Mouse (Mus musculus) embryonic facial prominence, embryonic 12.5 days (tissue): Measurements from ENCODE around the gene Srrm2. TPM values are rescaled to one million over a fixed set of nuclear protein-coding genes. Genes with fewer than 3 reads are reported as not detected.

ENCODE experiments used
- ATAC-seq: fragments of 200-750 bp; cut with Nextera tagmentation; 2 replicates; pipeline ENCODE4 v1.8.0; 2017; ENCODE audit not compliant: insufficient number of reproducible peaks, insufficient read depth, low FRiP score, low TSS enrichment
- H3K27ac ChIP-seq: fragments of 300-500 bp; sonication (generic); 2 replicates; pipeline ENCODE4 v1.5.1; 2016; ENCODE audit warnings: mild to moderate bottlenecking
- H3K27me3 ChIP-seq: fragments of 300-500 bp; sonication (generic); 2 replicates; pipeline ENCODE4 v1.6.1; 2016; ENCODE audit warnings: mild to moderate bottlenecking, moderate library complexity
- H3K36me3 ChIP-seq: fragments of 300-500 bp; sonication (generic); 2 replicates; pipeline ENCODE4 v1.6.1; 2016; ENCODE audit warnings: mild to moderate bottlenecking
- H3K4me1 ChIP-seq: fragments of 300-500 bp; sonication (generic); 2 replicates; pipeline ENCODE4 v1.6.1; 2016
- H3K4me2 ChIP-seq: fragments of 300-500 bp; sonication (generic); replicated peaks from 2 replicates; pipeline ENCODE4 v1.6.1; 2016; ENCODE audit warnings: mild to moderate bottlenecking, moderate library complexity
- H3K4me3 ChIP-seq: fragments of 300-500 bp; sonication (generic); 2 replicates; pipeline ENCODE4 v1.5.1; 2016; ENCODE audit warnings: mild to moderate bottlenecking
- H3K9ac ChIP-seq: fragments of 300-500 bp; sonication (generic); 2 replicates; pipeline ENCODE4 v1.6.1; 2016; ENCODE audit warnings: mild to moderate bottlenecking, moderate library complexity
- H3K9me3 ChIP-seq: fragments of 300-500 bp; sonication (generic); 2 replicates; pipeline ENCODE4 v1.6.1; 2016; ENCODE audit warnings: mild to moderate bottlenecking, moderate library complexity
- WGBS: fragments of 180-500 bp; shearing (Covaris S2); methylation state at CpG from one replicate; pipeline ENCODE4 v1.1.7; 2016; 5-methylcytosine and 5-hydroxymethylcytosine counted together
- polyA plus RNA-seq: library from polyadenylated mRNA; unstranded; fragments of >200 nt; fragmentation: Nextera tagmentation; extraction: Ambion mirVana; gene quantifications from 2 replicates; pipeline ENCODE4 v1.2.1, GENCODE M21; 2016

Gene Srrm2
- polyA plus RNA-seq, 1 experiment from 2014 or later, result 657 TPM

GRCm38 (mm10) chr17:23818579-23818978 lies 28.2 kb downstream of the Srrm2 start:
- no peaks in the 10 kb centered on the region for H3K4me1 ChIP-seq
- H3K9ac ChIP-seq, result no peak overlapping the region
- H3K27ac ChIP-seq, result no peak overlapping the region
- no peak overlapping the region for H3K4me2 ChIP-seq
- no peaks in the 10 kb centered on the region for H3K27me3 ChIP-seq
- ATAC-seq, result no peak
- no peak overlapping the region for H3K4me3 ChIP-seq
- peaks cover 99% of the 10 kb centered on the region for H3K36me3 ChIP-seq
- peaks cover 29% of the 10 kb centered on the region; the same call in 1 of the 2 replicates for H3K9me3 ChIP-seq
- WGBS, result 96% methylated on average over 8 of the region's 8 CpGs

- H3K27ac ChIP-seq, result no peak overlapping the region
- no peak overlapping the region for H3K4me2 ChIP-seq
- no peak overlapping the region for H3K9ac ChIP-seq
- H3K4me1 ChIP-seq, result no peaks in the 10 kb centered on the region
- ATAC-seq, result no peak
- no peaks in the 10 kb centered on the region for H3K27me3 ChIP-seq
- WGBS, result 98% methylated on average over 25 of the region's 25 CpGs
- no peak overlapping the region for H3K4me3 ChIP-seq
- H3K36me3 ChIP-seq, result peaks cover 98% of the 10 kb centered on the region
- H3K9me3 ChIP-seq, result peaks cover 29% of the 10 kb centered on the region; the same call in 1 of the 2 replicates
These were observed 28.9 kb downstream of the Srrm2 start for GRCm38 (mm10) chr17:23819235-23819634.

- H3K27me3 ChIP-seq, result no peaks in the 10 kb centered on the region
- no peaks in the 10 kb centered on the region for H3K4me1 ChIP-seq
- no peak overlapping the region for H3K9ac ChIP-seq
- H3K36me3 ChIP-seq, result peaks cover 98% of the 10 kb centered on the region
- no peak overlapping the region for H3K4me3 ChIP-seq
- no peak overlapping the region for H3K27ac ChIP-seq
- H3K9me3 ChIP-seq, result peaks cover 22% of the 10 kb centered on the region; the same call in 1 of the 2 replicates
- no peak for ATAC-seq
- no peak overlapping the region for H3K4me2 ChIP-seq
- WGBS, result 96% methylated on average over 5 of the region's 5 CpGs
These were observed 30.4 kb downstream of the Srrm2 start for GRCm38 (mm10) chr17:23820731-23821130.

GRCm38 (mm10) chr17:23822094-23822493 lies 31.8 kb downstream of the Srrm2 start:
- Histone ChIP-seq H3K36me3 (peaks cover 95% of the 10 kb centered on the region), H3K4me3 (no peak overlapping the region), H3K4me1 (peaks cover 1% of the 10 kb centered on the region; the same call in 1 of the 2 replicates), H3K9ac (no peak overlapping the region), H3K27ac (no peak overlapping the region), H3K4me2 (no peak overlapping the region), H3K27me3 (no peaks in the 10 kb centered on the region), H3K9me3 (peaks cover 20% of the 10 kb centered on the region; the same call in 1 of the 2 replicates)
- no peak for ATAC-seq
- 70% methylated on average over 5 of the region's 6 CpGs for WGBS

GRCm38 (mm10) chr17:23823018-23823417 lies 32.7 kb downstream of the Srrm2 start:
- H3K4me1 ChIP-seq, result peaks cover 10% of the 10 kb centered on the region; the same call in 1 of the 2 replicates
- H3K27me3 ChIP-seq, result no peaks in the 10 kb centered on the region
- H3K9ac ChIP-seq, result no peak overlapping the region
- peaks cover 15% of the 10 kb centered on the region; the same call in 1 of the 2 replicates for H3K9me3 ChIP-seq
- H3K4me2 ChIP-seq, result no peak overlapping the region
- 84% methylated on average over 16 of the region's 16 CpGs for WGBS
- H3K4me3 ChIP-seq, result no peak overlapping the region
- no peak overlapping the region for H3K27ac ChIP-seq
- peaks cover 86% of the 10 kb centered on the region for H3K36me3 ChIP-seq
- peak; percentile 12; the same call in 1 of the 2 replicates for ATAC-seq

- peaks cover 9% of the 10 kb centered on the region; the same call in 1 of the 2 replicates for H3K9me3 ChIP-seq
- no peak for ATAC-seq
- no peak overlapping the region for H3K4me2 ChIP-seq
These were observed 33.3 kb downstream of the Srrm2 start for GRCm38 (mm10) chr17:23823614-23824013.

GRCm38 (mm10) chr17:23825591-23825990 lies 35.3 kb downstream of the Srrm2 start:
- Histone ChIP-seq H3K4me1 (peaks cover 12% of the 10 kb centered on the region; the same call in 1 of the 2 replicates), H3K9me3 (no peaks in the 10 kb centered on the region), H3K4me2 (no peak overlapping the region), H3K36me3 (peaks cover 60% of the 10 kb centered on the region), H3K27ac (no peak overlapping the region), H3K27me3 (no peaks in the 10 kb centered on the region), H3K9ac (no peak overlapping the region), H3K4me3 (no peak overlapping the region)
- ATAC-seq, result no peak
- 76% methylated on average over 4 of the region's 4 CpGs for WGBS

More at GRCm38 (mm10) chr17:23823614-23824013, 33.3 kb downstream of the Srrm2 start:
- Histone ChIP-seq H3K9ac (no peak overlapping the region), H3K4me3 (no peak overlapping the region), H3K27ac (no peak overlapping the region), H3K27me3 (no peaks in the 10 kb centered on the region), H3K36me3 (peaks cover 80% of the 10 kb centered on the region), H3K4me1 (peaks cover 12% of the 10 kb centered on the region; the same call in 1 of the 2 replicates)
- 94% methylated on average over 12 of the region's 12 CpGs for WGBS

GRCm38 (mm10) chr17:23828271-23829001 lies 38.1 kb downstream of the Srrm2 start:
- Histone ChIP-seq H3K27ac (peak overlapping the region; percentile 85), H3K4me1 (peaks cover 12% of the 10 kb centered on the region; the same call in 1 of the 2 replicates), H3K9ac (peak overlapping the region; percentile 83), H3K27me3 (peaks cover 10% of the 10 kb centered on the region; the same call in 1 of the 2 replicates), H3K4me2 (peak overlapping the region; percentile 85), H3K36me3 (peaks cover 31% of the 10 kb centered on the region), H3K9me3 (no peaks in the 10 kb centered on the region), H3K4me3 (peak overlapping the region; percentile 89)
- peak; percentile 76 for ATAC-seq
- WGBS, result under 1% methylated on average over 47 of the region's 47 CpGs

GRCm38 (mm10) chr17:23829064-23829619 lies 38.8 kb downstream of the Srrm2 start, which contains the start of gene Elob:
Elob (minus strand) TSS chr17:23829136.
- H3K4me2 ChIP-seq, result peak within 1 kb of the TSS; percentile 85
- peak within 1 kb of the TSS; percentile 89 for H3K4me3 ChIP-seq
- under 1% methylated on average over 26 of the region's 42 CpGs for WGBS
- ATAC-seq, result peak; percentile 87
- H3K4me1 ChIP-seq, result peaks cover 12% of the 10 kb centered on the region; the same call in 1 of the 2 replicates
- H3K27ac ChIP-seq, result peak within 1 kb of the TSS; percentile 85
- H3K36me3 ChIP-seq, result peaks cover 25% of the 10 kb centered on the region
- peak within 1 kb of the TSS; percentile 83 for H3K9ac ChIP-seq
- no peaks in the 10 kb centered on the region for H3K9me3 ChIP-seq
- peaks cover 17% of the 10 kb centered on the region; the same call in 1 of the 2 replicates for H3K27me3 ChIP-seq

- H3K36me3 ChIP-seq, result peaks cover 6% of the 10 kb centered on the region
- H3K27ac ChIP-seq, result no peak overlapping the region
- H3K4me3 ChIP-seq, result no peak overlapping the region
- H3K9me3 ChIP-seq, result no peaks in the 10 kb centered on the region
- no peak overlapping the region for H3K4me2 ChIP-seq
- 90% methylated on average over 1 of the region's 1 CpGs for WGBS
- H3K4me1 ChIP-seq, result peaks cover 12% of the 10 kb centered on the region; the same call in 1 of the 2 replicates
- no peak for ATAC-seq
- no peak overlapping the region for H3K9ac ChIP-seq
- H3K27me3 ChIP-seq, result peaks cover 33% of the 10 kb centered on the region; the same call in 1 of the 2 replicates
These were observed 40.9 kb downstream of the Srrm2 start for GRCm38 (mm10) chr17:23831201-23831600.

GRCm38 (mm10) chr17:23836006-23836575 lies 45.8 kb downstream of the Srrm2 start, which contains the start of gene Prss33:
Prss33 (minus strand) TSS chr17:23836056.
- ATAC-seq, result no peak
- Histone ChIP-seq H3K9ac (no peak within 1 kb of the TSS), H3K9me3 (no peaks in the 10 kb centered on the region), H3K27ac (no peak within 1 kb of the TSS), H3K4me2 (no peak within 1 kb of the TSS), H3K4me3 (no peak within 1 kb of the TSS), H3K4me1 (no peaks in the 10 kb centered on the region), H3K36me3 (no peaks in the 10 kb centered on the region), H3K27me3 (peaks cover 34% of the 10 kb centered on the region; the same call in 1 of the 2 replicates)
- 66% methylated on average over 8 of the region's 8 CpGs for WGBS
